Mouse (Mus musculus) kidney, embryonic 16.5 days (tissue): ENCODE results near the gene Odf3. TPM values are rescaled to one million over a fixed set of nuclear protein-coding genes. Genes with fewer than 3 reads are reported as not detected.

ENCODE experiments used
- ATAC-seq: fragments of 200-750 bp; cut with Nextera tagmentation; 2 replicates; pipeline ENCODE4 v1.8.0; 2017; ENCODE audit warnings: moderate TSS enrichment; ENCODE audit not compliant: low FRiP score, low TSS enrichment
- H3K27ac ChIP-seq: fragments of 300-500 bp; sonication (generic); 2 replicates; pipeline ENCODE4 v1.5.1; 2014; ENCODE audit warnings: low read length
- H3K27me3 ChIP-seq: fragments of 300-500 bp; sonication (generic); 2 replicates; pipeline ENCODE4 v1.6.1; 2014; ENCODE audit warnings: low read length, control low read depth, mixed read lengths; ENCODE audit not compliant: insufficient read depth
- H3K36me3 ChIP-seq: fragments of 300-500 bp; sonication (generic); 2 replicates; pipeline ENCODE4 v1.6.1; 2014; ENCODE audit warnings: low read length, control low read depth, mixed read lengths; ENCODE audit not compliant: insufficient read depth
- H3K4me1 ChIP-seq: fragments of 300-500 bp; sonication (generic); 2 replicates; pipeline ENCODE4 v1.6.1; 2014; ENCODE audit warnings: low read length, control low read depth, mixed read lengths; ENCODE audit not compliant: insufficient read depth
- H3K4me2 ChIP-seq: fragments of 300-500 bp; sonication (generic); replicated peaks from 2 replicates; pipeline ENCODE4 v1.6.1; 2014; ENCODE audit warnings: low read depth, low read length
- H3K4me3 ChIP-seq: fragments of 300-500 bp; sonication (generic); 2 replicates; pipeline ENCODE4 v1.5.1; 2014; ENCODE audit warnings: mild to moderate bottlenecking, low read length
- H3K9ac ChIP-seq: fragments of 300-500 bp; sonication (generic); replicated peaks from 2 replicates; pipeline ENCODE4 v1.6.1; 2014; ENCODE audit warnings: low read length
- H3K9me3 ChIP-seq: fragments of 300-500 bp; sonication (generic); 2 replicates; pipeline ENCODE4 v1.6.1; 2016; ENCODE audit warnings: low read length, control low read depth
- WGBS: fragments of 180-500 bp; shearing (Covaris S2); extraction: QIAGEN DNeasy Blood & Tissue Kit; methylation state at CpG from one replicate; pipeline ENCODE4 v1.1.7; 2014; 5-methylcytosine and 5-hydroxymethylcytosine counted together
- polyA plus RNA-seq: library from polyadenylated mRNA; unstranded; fragments of >200 nt; fragmentation: Nextera tagmentation; extraction: Ambion mirVana; gene quantifications from 2 replicates; pipeline ENCODE4 v1.2.1, GENCODE M21; 2015

Gene Odf3
- polyA plus RNA-seq, 1 experiment from 2014 or later = 0.12 TPM

DNA sequence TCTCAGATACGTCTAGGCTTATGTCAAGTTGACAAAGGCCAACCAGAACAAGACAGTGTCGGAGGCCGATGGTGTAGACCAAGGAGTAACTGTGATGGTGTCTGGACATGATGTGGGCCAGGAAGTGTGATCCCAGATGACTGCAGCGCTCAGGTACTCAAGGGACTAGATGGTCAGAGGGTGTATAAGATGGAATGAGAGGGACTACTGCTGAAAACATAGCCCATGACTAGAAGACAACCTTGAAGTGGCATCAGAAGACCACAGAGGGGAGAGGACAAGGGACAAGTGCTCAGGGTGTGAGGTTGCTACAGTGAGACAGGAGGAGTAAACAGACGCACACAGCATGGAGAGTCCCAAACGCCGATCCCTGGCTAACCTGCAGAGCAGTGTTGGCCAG, 3.8 kb upstream of the Odf3 start:
- Histone ChIP-seq H3K27ac (no peak overlapping the region), H3K9me3 (no peaks in the 10 kb centered on the region), H3K4me2 (no peak overlapping the region), H3K4me3 (no peak overlapping the region), H3K27me3 (peaks cover 10% of the 10 kb centered on the region; the same call in 1 of the 2 replicates), H3K4me1 (0 out of 2 replicates have a peak, but pooled peaks cover 2% of the 10 kb centered on the region), H3K36me3 (no peaks in the 10 kb centered on the region), H3K9ac (no peak overlapping the region)
- WGBS = 77% methylated on average over 7 of the region's 7 CpGs
- ATAC-seq = no peak

DNA sequence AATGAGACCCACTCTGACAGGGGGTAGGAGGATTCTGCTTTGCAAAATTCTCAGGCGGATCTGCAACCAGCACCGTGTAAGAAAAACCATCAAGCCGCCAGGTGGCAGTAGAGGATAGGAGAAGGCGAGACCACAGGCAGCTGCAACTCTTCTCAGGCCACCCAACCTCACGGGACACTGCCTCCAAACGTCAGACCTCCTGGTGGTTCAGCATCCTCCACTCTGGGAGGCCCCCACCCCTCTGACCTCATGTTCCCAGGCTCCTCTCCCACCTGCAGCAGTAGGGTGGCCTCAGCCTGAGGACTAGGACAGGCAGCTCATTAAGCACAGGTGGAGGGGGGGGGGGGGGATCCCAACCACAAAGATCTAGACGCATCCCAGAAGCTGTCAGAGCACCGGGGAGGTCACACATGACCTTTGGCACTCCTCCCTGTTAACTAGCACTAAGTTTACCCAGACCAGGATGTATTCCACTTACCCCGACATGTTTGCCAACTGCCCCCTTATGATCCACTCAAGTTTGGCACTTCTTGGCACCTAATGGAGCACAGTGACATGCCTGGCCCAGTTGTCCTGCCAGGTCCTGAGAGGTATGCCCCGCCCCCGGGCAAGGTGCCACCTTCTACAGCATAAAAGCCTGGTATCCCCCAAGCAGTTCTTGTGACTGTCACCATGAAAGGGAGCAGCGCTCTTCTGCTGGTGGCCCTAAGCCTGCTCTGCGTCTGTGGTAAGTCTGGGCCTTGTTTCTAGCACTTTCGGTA, 2.5 kb upstream of the Odf3 start, which contains the start of gene Scgb1c1:
Scgb1c1 (plus strand) TSS at position 643 of the 761 bp plus-strand sequence.
- WGBS = 29% methylated on average over 14 of the region's 14 CpGs
- no peaks in the 10 kb centered on the region for H3K9me3 ChIP-seq
- no peaks in the 10 kb centered on the region for H3K36me3 ChIP-seq
- peak; percentile 83 for ATAC-seq
- H3K4me1 ChIP-seq = 0 out of 2 replicates have a peak, but pooled peaks cover 2% of the 10 kb centered on the region
- H3K27me3 ChIP-seq = peaks cover 10% of the 10 kb centered on the region; the same call in 1 of the 2 replicates
- no peak within 1 kb of the TSS for H3K4me2 ChIP-seq
- no peak within 1 kb of the TSS for H3K27ac ChIP-seq
- no peak within 1 kb of the TSS for H3K9ac ChIP-seq
- H3K4me3 ChIP-seq = no peak within 1 kb of the TSS

DNA sequence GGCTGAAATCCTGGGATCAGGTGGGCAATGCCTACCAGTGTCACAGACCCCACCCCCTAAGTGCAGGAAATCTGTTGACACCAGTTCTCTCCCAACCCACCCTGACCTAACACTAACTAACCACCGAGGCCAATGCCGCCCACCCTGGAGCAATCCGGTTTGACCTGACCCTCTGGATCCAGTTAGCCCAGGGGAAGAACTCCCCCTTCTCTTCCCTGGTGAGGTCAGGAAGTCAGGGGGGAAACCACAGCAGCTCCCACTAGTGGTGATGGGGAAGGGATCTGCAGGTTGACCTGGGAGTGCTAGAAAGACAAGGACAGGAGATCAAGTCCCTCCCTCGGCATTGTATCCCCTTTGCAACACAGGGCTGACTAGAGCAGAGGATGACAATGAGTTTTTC, 1.9 kb upstream of the Odf3 start:
- H3K9me3 ChIP-seq = no peaks in the 10 kb centered on the region
- 55% methylated on average over 4 of the region's 4 CpGs for WGBS

DNA sequence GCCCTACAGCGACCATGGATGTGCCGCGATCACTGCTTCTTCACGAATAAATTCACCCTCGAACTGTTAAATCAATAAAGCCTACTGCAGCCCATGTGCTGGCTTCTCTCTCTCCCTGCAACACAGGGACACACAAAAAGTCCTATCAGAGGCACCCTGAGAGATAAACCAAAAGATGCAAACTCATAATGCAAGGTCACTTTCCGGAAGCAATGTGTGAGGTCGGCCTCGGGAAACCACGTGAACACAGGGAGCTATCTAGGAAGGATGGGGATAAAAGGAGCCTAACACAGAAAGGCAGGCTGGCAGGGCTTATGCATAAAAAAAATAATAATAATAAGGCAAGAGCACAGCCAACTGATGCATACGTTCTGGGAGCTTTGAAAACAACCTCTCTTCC, 929 bp upstream of the Odf3 start:
- no peak for ATAC-seq
- Histone ChIP-seq H3K4me1 (0 out of 2 replicates have a peak, but pooled peaks cover 2% of the 10 kb centered on the region), H3K36me3 (peaks cover 4% of the 10 kb centered on the region), H3K27ac (no peak overlapping the region), H3K27me3 (peaks cover 2% of the 10 kb centered on the region; the same call in 1 of the 2 replicates), H3K4me2 (no peak overlapping the region), H3K9me3 (no peaks in the 10 kb centered on the region), H3K4me3 (no peak overlapping the region), H3K9ac (no peak overlapping the region)
- 80% methylated on average over 10 of the region's 10 CpGs for WGBS

More for the DNA sequence above, 1.9 kb upstream of the Odf3 start:
- H3K27me3 ChIP-seq = peaks cover 7% of the 10 kb centered on the region; the same call in 1 of the 2 replicates
- no peaks in the 10 kb centered on the region for H3K36me3 ChIP-seq
- 0 out of 2 replicates have a peak, but pooled peaks cover 2% of the 10 kb centered on the region for H3K4me1 ChIP-seq
- H3K27ac ChIP-seq = no peak overlapping the region
- ATAC-seq = no peak
- no peak overlapping the region for H3K4me3 ChIP-seq
- no peak overlapping the region for H3K9ac ChIP-seq
- no peak overlapping the region for H3K4me2 ChIP-seq

DNA sequence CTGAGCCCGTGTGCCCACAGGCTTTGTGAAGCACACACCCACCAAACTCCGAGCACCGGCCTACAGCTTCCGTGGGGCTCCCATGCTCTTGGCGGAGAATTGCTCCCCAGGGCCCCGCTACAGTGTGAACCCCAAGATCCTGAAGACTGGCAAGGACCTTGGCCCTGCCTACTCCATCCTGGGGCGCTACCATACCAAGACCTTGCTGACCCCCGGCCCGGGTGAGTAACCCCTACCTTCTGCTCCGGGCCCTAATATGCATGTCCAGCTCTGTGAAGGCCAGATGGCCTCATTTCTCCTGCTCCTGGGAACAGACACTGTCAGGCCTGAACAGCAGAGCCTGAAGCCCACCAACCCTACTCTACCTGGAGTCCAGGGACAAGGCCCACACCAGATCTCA, 986 bp downstream of the Odf3 start:
- no peak overlapping the region for H3K9ac ChIP-seq
- H3K27me3 ChIP-seq = no peaks in the 10 kb centered on the region
- H3K4me1 ChIP-seq = 0 out of 2 replicates have a peak, but pooled peaks cover 2% of the 10 kb centered on the region
- H3K36me3 ChIP-seq = peaks cover 22% of the 10 kb centered on the region
- H3K9me3 ChIP-seq = no peaks in the 10 kb centered on the region
- no peak overlapping the region for H3K27ac ChIP-seq
- H3K4me2 ChIP-seq = no peak overlapping the region
- WGBS = 88% methylated on average over 10 of the region's 10 CpGs
- no peak for ATAC-seq
- H3K4me3 ChIP-seq = no peak overlapping the region

DNA sequence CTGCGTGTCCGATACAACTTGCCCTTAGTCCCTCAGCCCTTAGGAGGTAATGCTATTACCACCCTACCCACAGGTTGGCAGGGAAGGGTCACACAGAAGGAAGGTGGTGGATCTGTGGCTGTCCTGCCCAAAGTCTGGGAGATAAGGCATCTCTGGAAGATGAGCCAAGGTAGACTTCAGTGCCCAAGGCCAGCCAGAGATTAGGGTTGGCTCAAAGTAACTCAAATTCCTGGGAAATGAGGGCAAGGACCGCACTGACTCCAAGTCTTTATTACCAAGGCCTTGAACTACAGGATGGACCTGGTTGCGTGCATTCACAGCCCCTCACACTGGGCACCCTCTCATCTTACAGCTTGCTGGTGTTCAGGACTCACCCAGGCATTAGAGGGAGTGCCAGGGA, 4.3 kb downstream of the Odf3 start:
- H3K36me3 ChIP-seq = peaks cover 29% of the 10 kb centered on the region
- H3K9me3 ChIP-seq = no peaks in the 10 kb centered on the region
- no peak overlapping the region for H3K27ac ChIP-seq
- H3K27me3 ChIP-seq = no peaks in the 10 kb centered on the region
- ATAC-seq = no peak
- H3K4me1 ChIP-seq = peaks cover 9% of the 10 kb centered on the region
- 90% methylated on average over 4 of the region's 4 CpGs for WGBS
- no peak overlapping the region for H3K4me2 ChIP-seq
- H3K4me3 ChIP-seq = no peak overlapping the region
- no peak overlapping the region for H3K9ac ChIP-seq

DNA sequence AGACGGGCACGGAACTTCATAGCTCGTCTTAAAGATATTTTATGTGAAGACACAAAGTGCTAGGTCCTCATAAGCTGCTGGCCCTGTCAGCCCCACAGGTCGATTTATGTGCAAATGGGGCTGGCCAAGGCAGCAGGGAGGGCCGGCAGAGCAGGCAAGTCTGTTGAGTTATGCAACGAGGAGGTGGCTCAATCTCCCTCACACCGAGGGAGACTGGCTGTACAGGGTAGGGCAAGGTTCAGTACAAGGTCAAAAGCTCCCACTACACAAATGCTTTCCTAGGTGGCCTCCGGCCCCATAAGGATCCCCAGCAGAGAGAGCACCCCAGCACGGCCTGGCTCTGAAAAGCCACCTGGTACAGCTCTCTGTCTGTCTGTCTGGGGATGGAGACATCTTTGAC, 5.8 kb downstream of the Odf3 start:
- Histone ChIP-seq H3K4me1 (peaks cover 17% of the 10 kb centered on the region), H3K9ac (no peak overlapping the region), H3K27ac (no peak overlapping the region), H3K4me3 (no peak overlapping the region), H3K9me3 (no peaks in the 10 kb centered on the region), H3K4me2 (no peak overlapping the region), H3K27me3 (no peaks in the 10 kb centered on the region), H3K36me3 (peaks cover 29% of the 10 kb centered on the region)
- no peak for ATAC-seq
- 82% methylated on average over 9 of the region's 9 CpGs for WGBS

DNA sequence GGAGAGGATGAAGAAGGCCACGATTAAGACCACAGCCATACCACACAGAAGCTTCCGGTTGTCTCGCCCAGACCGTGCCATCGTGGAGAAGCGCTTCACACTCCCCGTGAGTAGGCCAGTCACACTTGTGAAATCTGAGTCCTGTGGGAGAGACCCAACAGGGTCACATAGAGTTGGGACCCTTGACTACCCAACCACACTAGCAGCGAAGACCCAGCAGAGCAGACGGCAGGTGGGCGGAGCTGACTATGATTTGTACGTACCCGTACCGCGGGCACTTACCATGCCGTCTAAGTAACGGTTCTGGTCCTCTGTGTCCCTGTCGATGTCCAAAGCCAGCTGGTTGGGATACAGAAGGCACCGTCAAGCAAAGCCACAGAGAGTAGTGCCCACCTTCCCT, 6.9 kb downstream of the Odf3 start:
- ATAC-seq = no peak
- no peak overlapping the region for H3K4me3 ChIP-seq
- H3K27ac ChIP-seq = no peak overlapping the region
- H3K4me2 ChIP-seq = no peak overlapping the region
- H3K27me3 ChIP-seq = no peaks in the 10 kb centered on the region
- peaks cover 40% of the 10 kb centered on the region for H3K36me3 ChIP-seq
- no peaks in the 10 kb centered on the region for H3K9me3 ChIP-seq
- WGBS = 87% methylated on average over 18 of the region's 18 CpGs
- no peak overlapping the region for H3K9ac ChIP-seq
- peaks cover 20% of the 10 kb centered on the region for H3K4me1 ChIP-seq

DNA sequence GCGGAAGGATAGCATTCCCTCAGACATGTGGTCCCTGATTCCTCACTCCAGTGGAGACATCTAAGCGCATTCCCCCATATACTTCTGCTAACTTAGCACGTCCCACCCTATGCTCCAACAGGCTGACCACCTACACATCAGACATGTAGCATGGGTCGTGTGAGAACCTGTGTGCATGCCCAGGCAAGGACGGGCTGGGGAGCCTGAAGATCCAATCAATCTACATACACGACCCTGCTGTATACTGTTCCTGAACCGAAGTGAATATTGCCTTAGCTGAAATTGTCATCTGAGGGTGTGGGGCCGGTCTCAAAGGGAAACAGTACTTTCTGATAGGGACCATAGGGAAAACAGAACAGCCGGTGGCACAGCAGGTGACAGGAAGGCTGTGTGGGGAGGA, 7.6 kb downstream of the Odf3 start:
- no peak overlapping the region for H3K27ac ChIP-seq
- 71% methylated on average over 9 of the region's 9 CpGs for WGBS
- peak overlapping the region; percentile 92 for H3K4me3 ChIP-seq
- no peak for ATAC-seq
- H3K4me2 ChIP-seq = peak overlapping the region; percentile 99
- H3K27me3 ChIP-seq = no peaks in the 10 kb centered on the region
- peak overlapping the region; percentile 93 for H3K9ac ChIP-seq
- peaks cover 47% of the 10 kb centered on the region for H3K36me3 ChIP-seq
- H3K9me3 ChIP-seq = no peaks in the 10 kb centered on the region
- H3K4me1 ChIP-seq = peaks cover 20% of the 10 kb centered on the region
